Mouse (Mus musculus) brain, embryonic 14.5 days (tissue): ENCODE data around the gene Ift81. TPM values are rescaled to one million over a fixed set of nuclear protein-coding genes. Genes with fewer than 3 reads are reported as not detected.

Experiments
- DNase-seq: peaks from one replicate; pipeline ENCODE4 v3.0.0-alpha.2; 2011; ENCODE audit warnings: low read depth
- CTCF ChIP-seq: fragments of 200-500 bp; IDR thresholded peaks from 2 replicates; pipeline ENCODE4 v1.5.1; 2012; ENCODE audit warnings: inconsistent platforms, mild to moderate bottlenecking, moderate library complexity, borderline replicate concordance; ENCODE audit not compliant: insufficient read depth, insufficient read length; ENCODE audit errors: extremely low read depth
- POLR2A ChIP-seq: fragments of 200-500 bp; IDR thresholded peaks from 2 replicates; pipeline ENCODE4 v1.6.1; 2012; ENCODE audit warnings: mild to moderate bottlenecking, inconsistent platforms, borderline replicate concordance; ENCODE audit not compliant: poor library complexity, insufficient read depth, insufficient read length, severe bottlenecking; ENCODE audit errors: extremely low read depth
- polyA plus RNA-seq: library from polyadenylated mRNA; depleted of rRNA; stranded (reverse); fragments of >200 nt; gene quantifications from 2 replicates; pipeline ENCODE4 v1.2.3, GENCODE M21; 2012

The Ift81 gene
- polyA plus RNA-seq, 1 experiment, result 26.9 TPM

- TF ChIP-seq CTCF (no peak; the same call in 1 of the 2 replicates), POLR2A (no peak)
Observed at GRCm38 (mm10) chr5:122639986-122640385, 25.7 kb upstream of the Ift81 start.

GRCm38 (mm10) chr5:122639517-122639916 is 25.2 kb upstream of the Ift81 start:
- no peak for TF ChIP-seq CTCF
- no peak for TF ChIP-seq POLR2A

More at GRCm38 (mm10) chr5:122639986-122640385, 25.7 kb upstream of the Ift81 start:
- no peak for DNase-seq

GRCm38 (mm10) chr5:122638296-122638695 is 24.0 kb upstream of the Ift81 start:
- TF ChIP-seq POLR2A, result no peak
- no peak for TF ChIP-seq CTCF
- no peak for DNase-seq

More at GRCm38 (mm10) chr5:122639517-122639916, 25.2 kb upstream of the Ift81 start:
- DNase-seq, result no peak

- TF ChIP-seq CTCF, result no peak
- no peak for TF ChIP-seq POLR2A
- peak; percentile 52 for DNase-seq
Observed at GRCm38 (mm10) chr5:122636958-122637357, 22.6 kb upstream of the Ift81 start.

GRCm38 (mm10) chr5:122636308-122636707 is 22.0 kb upstream of the Ift81 start:
- DNase-seq, result peak; percentile 9

GRCm38 (mm10) chr5:122635228-122635627 is 20.9 kb upstream of the Ift81 start:
- DNase-seq, result no peak
- TF ChIP-seq CTCF (no peak), POLR2A (no peak)

More at GRCm38 (mm10) chr5:122636308-122636707, 22.0 kb upstream of the Ift81 start:
- TF ChIP-seq POLR2A, result no peak
- TF ChIP-seq CTCF, result no peak

- TF ChIP-seq POLR2A (no peak), CTCF (peak; percentile 96)
- DNase-seq, result peak; percentile 92
Observed at GRCm38 (mm10) chr5:122627243-122627642, 12.9 kb upstream of the Ift81 start.

- TF ChIP-seq CTCF (no peak), POLR2A (no peak)
- DNase-seq, result no peak
Observed at GRCm38 (mm10) chr5:122625565-122626252, 11.4 kb upstream of the Ift81 start.

- TF ChIP-seq POLR2A, result no peak
- no peak for TF ChIP-seq CTCF
- no peak for DNase-seq
Observed at GRCm38 (mm10) chr5:122624952-122625479, 10.7 kb upstream of the Ift81 start.

GRCm38 (mm10) chr5:122623861-122624260 is 9.5 kb upstream of the Ift81 start:
- TF ChIP-seq POLR2A, result no peak
- no peak for TF ChIP-seq CTCF

GRCm38 (mm10) chr5:122622526-122622925 is 8.2 kb upstream of the Ift81 start:
- DNase-seq, result no peak
- TF ChIP-seq POLR2A, result no peak
- TF ChIP-seq CTCF, result no peak

More at GRCm38 (mm10) chr5:122623861-122624260, 9.5 kb upstream of the Ift81 start:
- no peak for DNase-seq
